Mouse (Mus musculus) heart, embryonic 16.5 days (tissue): ENCODE data around the gene Zfp524. TPM values are rescaled to one million over a fixed set of nuclear protein-coding genes. Genes with fewer than 3 reads are reported as not detected.
A peak's percentile ranks its signal among the peaks of the same experiment; 100 is the strongest.

Experiments used
- ATAC-seq: fragments of 200-750 bp; cut with Nextera tagmentation; replicated peaks from 2 replicates; pipeline ENCODE4 v1.8.0; 2017; ENCODE audit warnings: moderate number of reproducible peaks; ENCODE audit not compliant: insufficient read depth, low FRiP score; ENCODE audit errors: extremely low read depth
- H3K27ac ChIP-seq: fragments of 300-500 bp; sonication (generic); 2 replicates; pipeline ENCODE4 v1.5.1; 2014; ENCODE audit warnings: mild to moderate bottlenecking, low read length, control low read depth, moderate library complexity
- H3K27me3 ChIP-seq: fragments of 300-500 bp; sonication (generic); 2 replicates; pipeline ENCODE4 v1.6.1; 2014; ENCODE audit warnings: low read length, mixed read lengths; ENCODE audit not compliant: control insufficient read depth, insufficient read depth
- H3K36me3 ChIP-seq: fragments of 300-500 bp; sonication (generic); 2 replicates; pipeline ENCODE4 v1.6.1; 2014; ENCODE audit not compliant: control insufficient read depth, insufficient read depth
- H3K4me1 ChIP-seq: fragments of 300-500 bp; sonication (generic); 2 replicates; pipeline ENCODE4 v1.6.1; 2014; ENCODE audit warnings: low read length, mixed read lengths; ENCODE audit not compliant: control insufficient read depth, insufficient read depth
- H3K4me2 ChIP-seq: fragments of 300-500 bp; sonication (generic); 2 replicates; pipeline ENCODE4 v1.6.1; 2014; ENCODE audit warnings: low read depth, mild to moderate bottlenecking, control low read depth, low read length
- H3K4me3 ChIP-seq: fragments of 300-500 bp; sonication (generic); 2 replicates; pipeline ENCODE4 v1.5.1; 2014; ENCODE audit warnings: mild to moderate bottlenecking, control low read depth, low read length
- H3K9ac ChIP-seq: fragments of 300-500 bp; sonication (generic); 2 replicates; pipeline ENCODE4 v1.6.1; 2014; ENCODE audit warnings: low read length, control low read depth
- H3K9me3 ChIP-seq: fragments of 300-500 bp; sonication (generic); replicated peaks from 2 replicates; pipeline ENCODE4 v1.6.1; 2016; ENCODE audit warnings: low read length; ENCODE audit not compliant: control insufficient read depth
- WGBS: fragments of 180-500 bp; shearing (Covaris S2); extraction: QIAGEN DNeasy Blood & Tissue Kit; methylation state at CpG from one replicate; pipeline ENCODE4 v1.1.7; 2014; 5-methylcytosine and 5-hydroxymethylcytosine counted together
- polyA plus RNA-seq: library from polyadenylated mRNA; unstranded; fragments of >200 nt; fragmentation: Nextera tagmentation; extraction: Ambion mirVana; gene quantifications from 2 replicates; pipeline ENCODE4 v1.2.1, GENCODE M21; 2015

Gene Zfp524
- polyA plus RNA-seq, 1 experiment from 2014 or later = 14.1 TPM

GRCm38 (mm10) chr7:5052438-5052837 lies 38.2 kb downstream of the Zfp524 start:
- peak overlapping the region; percentile 78 for H3K4me3 ChIP-seq
- peaks cover 48% of the 10 kb centered on the region for H3K27me3 ChIP-seq
- H3K9me3 ChIP-seq = no peaks in the 10 kb centered on the region
- no peak overlapping the region; the same call in 1 of the 2 replicates for H3K9ac ChIP-seq
- H3K36me3 ChIP-seq = no peaks in the 10 kb centered on the region
- WGBS = 6% methylated on average over 12 of the region's 12 CpGs
- peaks cover 26% of the 10 kb centered on the region for H3K4me1 ChIP-seq
- no peak overlapping the region for H3K27ac ChIP-seq
- ATAC-seq = no peak
- peak overlapping the region; percentile 92 for H3K4me2 ChIP-seq

- Histone ChIP-seq H3K9me3 (no peaks in the 10 kb centered on the region), H3K4me1 (peaks cover 26% of the 10 kb centered on the region), H3K4me3 (peak overlapping the region; percentile 78), H3K27ac (no peak overlapping the region), H3K4me2 (peak overlapping the region; percentile 92), H3K36me3 (no peaks in the 10 kb centered on the region), H3K9ac (no peak overlapping the region), H3K27me3 (peaks cover 53% of the 10 kb centered on the region)
- WGBS = 9% methylated on average over 45 of the region's 45 CpGs
- no peak for ATAC-seq
Observed at GRCm38 (mm10) chr7:5052931-5053343, 38.7 kb downstream of the Zfp524 start.

DNA sequence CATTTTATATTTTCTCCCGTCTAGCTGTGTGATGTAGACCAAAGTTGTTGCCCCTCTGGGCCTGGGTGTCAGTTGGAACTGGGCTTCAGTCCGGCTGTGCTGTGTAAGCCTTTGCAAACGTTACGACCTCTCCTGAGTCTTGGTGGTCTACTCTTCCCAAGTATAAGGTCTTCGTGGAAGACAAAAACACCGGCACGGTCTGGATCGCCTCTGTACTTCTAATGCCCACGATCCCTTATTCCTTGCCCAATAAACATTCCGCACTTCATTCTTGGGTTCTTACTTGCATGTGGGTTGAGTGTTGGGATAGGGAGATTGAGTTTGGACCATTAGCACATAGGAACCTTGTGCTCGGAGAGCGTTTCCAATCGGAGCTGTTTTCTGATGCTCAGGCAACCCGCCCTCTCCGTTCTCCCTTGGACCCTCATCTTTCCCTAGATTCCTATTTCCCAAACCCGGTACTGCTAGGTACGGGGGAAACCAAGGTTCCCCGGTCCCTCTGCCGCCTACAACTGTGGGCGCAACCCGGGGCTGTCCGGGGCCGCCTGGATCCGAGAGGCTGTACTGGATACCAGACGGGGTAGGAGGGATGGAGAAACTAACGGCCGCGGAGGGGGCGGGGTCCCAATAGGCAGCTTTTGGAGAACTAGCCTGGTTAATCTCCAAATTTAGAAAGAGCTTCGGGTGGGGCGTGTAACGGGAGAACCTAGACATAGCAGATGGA lies 39.4 kb downstream of the Zfp524 start:
- ATAC-seq = no peak

GRCm38 (mm10) chr7:5056651-5057263 lies 42.5 kb downstream of the Zfp524 start:
- ATAC-seq = no peak
- 3% methylated on average over 45 of the region's 55 CpGs for WGBS
- no peaks in the 10 kb centered on the region for H3K36me3 ChIP-seq
- H3K4me3 ChIP-seq = peak overlapping the region; percentile 44
- H3K9ac ChIP-seq = peak overlapping the region; percentile 60
- no peaks in the 10 kb centered on the region for H3K9me3 ChIP-seq
- H3K4me2 ChIP-seq = peak overlapping the region; percentile 57
- H3K4me1 ChIP-seq = peaks cover 31% of the 10 kb centered on the region
- no peak overlapping the region for H3K27ac ChIP-seq
- H3K27me3 ChIP-seq = peaks cover 56% of the 10 kb centered on the region

More for the DNA sequence above, 39.4 kb downstream of the Zfp524 start:
- 12% methylated on average over 32 of the region's 32 CpGs for WGBS
- Histone ChIP-seq H3K27ac (no peak overlapping the region), H3K4me2 (peak overlapping the region; percentile 52), H3K27me3 (peaks cover 56% of the 10 kb centered on the region), H3K9ac (peak overlapping the region; percentile 23; the same call in 1 of the 2 replicates), H3K9me3 (no peaks in the 10 kb centered on the region), H3K4me1 (peaks cover 26% of the 10 kb centered on the region), H3K36me3 (no peaks in the 10 kb centered on the region), H3K4me3 (peak overlapping the region; percentile 78)

DNA sequence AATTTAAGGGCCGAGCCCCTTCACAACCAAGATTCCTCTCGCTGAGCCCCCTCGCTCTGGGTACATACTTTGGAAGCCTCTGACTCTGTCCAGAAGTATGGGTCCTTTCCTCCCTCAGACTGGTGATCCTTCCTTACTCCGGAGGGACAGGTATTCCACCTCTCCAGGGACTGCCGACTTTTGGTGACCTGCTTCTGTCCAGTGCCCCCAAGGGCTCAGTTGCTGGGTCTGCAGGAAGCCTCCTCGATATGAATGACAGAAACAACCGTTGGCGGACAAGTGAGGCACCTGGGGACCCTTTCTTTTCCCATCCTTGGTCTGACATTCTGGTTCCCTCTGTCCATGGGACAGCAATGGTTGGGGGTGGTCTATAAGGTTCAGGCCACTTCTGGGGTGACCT lies 43.2 kb downstream of the Zfp524 start:
- Histone ChIP-seq H3K4me1 (peaks cover 26% of the 10 kb centered on the region), H3K27me3 (peaks cover 50% of the 10 kb centered on the region), H3K4me3 (peak overlapping the region; percentile 44), H3K9me3 (no peaks in the 10 kb centered on the region), H3K27ac (no peak overlapping the region), H3K36me3 (no peaks in the 10 kb centered on the region), H3K9ac (peak overlapping the region; percentile 60; the same call in 1 of the 2 replicates), H3K4me2 (peak overlapping the region; percentile 57; the same call in 1 of the 2 replicates)
- no peak for ATAC-seq
- 37% methylated on average over 8 of the region's 8 CpGs for WGBS

GRCm38 (mm10) chr7:5057804-5058203 lies 43.6 kb downstream of the Zfp524 start:
- H3K27me3 ChIP-seq = peaks cover 50% of the 10 kb centered on the region
- ATAC-seq = no peak
- no peak overlapping the region for H3K27ac ChIP-seq
- no peaks in the 10 kb centered on the region for H3K9me3 ChIP-seq
- no peak overlapping the region for H3K9ac ChIP-seq
- 38% methylated on average over 11 of the region's 11 CpGs for WGBS
- H3K36me3 ChIP-seq = no peaks in the 10 kb centered on the region
- H3K4me3 ChIP-seq = no peak overlapping the region
- H3K4me1 ChIP-seq = peaks cover 22% of the 10 kb centered on the region
- H3K4me2 ChIP-seq = no peak overlapping the region

GRCm38 (mm10) chr7:5058631-5059030 lies 44.4 kb downstream of the Zfp524 start:
- Histone ChIP-seq H3K9ac (no peak overlapping the region), H3K27ac (no peak overlapping the region), H3K4me2 (no peak overlapping the region), H3K36me3 (no peaks in the 10 kb centered on the region), H3K27me3 (peaks cover 43% of the 10 kb centered on the region), H3K9me3 (no peaks in the 10 kb centered on the region), H3K4me1 (peaks cover 20% of the 10 kb centered on the region), H3K4me3 (no peak overlapping the region)
- WGBS = 71% methylated on average over 1 of the region's 1 CpGs
- ATAC-seq = no peak

DNA sequence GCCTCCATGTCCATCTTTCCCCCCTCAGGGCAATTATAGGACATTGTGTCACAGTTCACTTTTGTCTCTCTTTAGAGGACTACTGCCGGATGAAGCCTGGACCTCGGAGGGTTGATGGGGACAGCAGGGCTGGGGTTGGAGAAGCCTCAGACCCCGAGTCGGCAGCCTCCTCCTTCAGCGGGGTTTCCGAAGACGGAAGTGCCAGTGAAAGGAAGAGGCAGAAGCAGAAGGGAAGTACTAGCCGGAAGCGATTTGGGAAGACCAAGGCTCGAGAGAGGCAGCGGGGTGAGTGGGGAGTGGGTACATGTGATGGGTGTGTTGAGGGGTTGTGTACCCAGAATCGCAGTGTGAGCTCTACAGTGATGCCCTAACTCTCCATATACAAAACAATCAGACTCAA lies 45.2 kb downstream of the Zfp524 start:
- Histone ChIP-seq H3K9ac (no peak overlapping the region), H3K4me1 (peaks cover 24% of the 10 kb centered on the region), H3K4me2 (no peak overlapping the region), H3K36me3 (no peaks in the 10 kb centered on the region), H3K4me3 (no peak overlapping the region), H3K27ac (no peak overlapping the region), H3K27me3 (peaks cover 36% of the 10 kb centered on the region), H3K9me3 (no peaks in the 10 kb centered on the region)
- no peak for ATAC-seq
- WGBS = 89% methylated on average over 12 of the region's 12 CpGs

DNA sequence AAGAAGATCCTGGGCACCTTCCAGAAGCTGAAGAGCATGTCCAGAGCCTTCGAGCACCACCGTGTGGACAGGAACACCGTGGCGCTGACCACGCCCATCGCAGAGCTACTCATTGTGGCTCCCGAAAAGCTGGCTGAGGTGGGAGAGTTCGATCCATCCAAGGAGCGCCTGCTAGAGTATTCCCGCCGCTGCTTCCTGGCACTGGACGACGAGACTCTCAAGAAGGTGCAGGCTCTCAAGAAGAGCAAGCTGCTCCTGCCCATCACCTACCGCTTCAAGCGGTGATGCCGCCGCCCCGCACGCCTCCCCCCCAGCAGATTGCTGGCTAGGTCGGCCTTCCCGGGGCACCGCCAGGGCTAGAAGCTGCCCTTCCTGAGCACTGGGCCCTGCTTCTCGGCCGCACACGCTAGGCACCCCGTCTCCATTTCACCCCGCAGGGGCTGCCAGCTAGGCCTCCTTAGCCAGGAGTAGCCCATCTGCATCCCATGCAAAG lies 46.1 kb downstream of the Zfp524 start:
- peaks cover 27% of the 10 kb centered on the region for H3K4me1 ChIP-seq
- H3K9me3 ChIP-seq = no peaks in the 10 kb centered on the region
- H3K4me3 ChIP-seq = peak overlapping the region; percentile 88
- peaks cover 27% of the 10 kb centered on the region for H3K27me3 ChIP-seq
- H3K36me3 ChIP-seq = no peaks in the 10 kb centered on the region
- no peak for ATAC-seq
- 5% methylated on average over 27 of the region's 27 CpGs for WGBS
- H3K27ac ChIP-seq = peak overlapping the region; percentile 100
- peak overlapping the region; percentile 91 for H3K4me2 ChIP-seq
- peak overlapping the region; percentile 97 for H3K9ac ChIP-seq
